Mouse (Mus musculus) hindbrain, embryonic 13.5 days (tissue): ENCODE results near the gene Pus7l. TPM values are rescaled to one million over a fixed set of nuclear protein-coding genes. Genes with fewer than 3 reads are reported as not detected.
"Not testable (repeated sequence)": the region's sequence is repeated elsewhere in the genome, so short reads cannot be mapped to it uniquely, and the experiment has no call there.

Experiments used
- ATAC-seq: fragments of 200-750 bp; cut with Nextera tagmentation; 2 replicates; pipeline ENCODE4 v1.8.0; 2017; ENCODE audit warnings: moderate TSS enrichment; ENCODE audit not compliant: low FRiP score
- H3K27ac ChIP-seq: fragments of 300-500 bp; sonication (generic); 2 replicates; pipeline ENCODE4 v1.5.1; 2015; ENCODE audit warnings: inconsistent platforms, mild to moderate bottlenecking, moderate library complexity
- H3K27me3 ChIP-seq: fragments of 300-500 bp; sonication (generic); 2 replicates; pipeline ENCODE4 v1.6.1; 2015; ENCODE audit warnings: mild to moderate bottlenecking, inconsistent platforms
- H3K36me3 ChIP-seq: fragments of 300-500 bp; sonication (generic); 2 replicates; pipeline ENCODE4 v1.6.1; 2015; ENCODE audit warnings: mild to moderate bottlenecking, inconsistent platforms
- H3K4me1 ChIP-seq: fragments of 300-500 bp; sonication (generic); replicated peaks from 2 replicates; pipeline ENCODE4 v1.6.1; 2015; ENCODE audit warnings: inconsistent platforms
- H3K4me2 ChIP-seq: fragments of 300-500 bp; sonication (generic); 2 replicates; pipeline ENCODE4 v1.6.1; 2015; ENCODE audit warnings: inconsistent platforms, mild to moderate bottlenecking, moderate library complexity
- H3K4me3 ChIP-seq: fragments of 300-500 bp; sonication (generic); 2 replicates; pipeline ENCODE4 v1.5.1; 2015; ENCODE audit warnings: mild to moderate bottlenecking, inconsistent platforms
- H3K9ac ChIP-seq: fragments of 300-500 bp; sonication (generic); 2 replicates; pipeline ENCODE4 v1.6.1; 2015; ENCODE audit warnings: mild to moderate bottlenecking, inconsistent platforms
- H3K9me3 ChIP-seq: fragments of 300-500 bp; sonication (generic); 2 replicates; pipeline ENCODE4 v1.6.1; 2016; ENCODE audit warnings: inconsistent platforms
- WGBS: fragments of 180-500 bp; shearing (Covaris S2); methylation state at CpG from one replicate; pipeline ENCODE4 v1.1.7; 2015; 5-methylcytosine and 5-hydroxymethylcytosine counted together
- polyA plus RNA-seq: library from polyadenylated mRNA; unstranded; fragments of >200 nt; fragmentation: Nextera tagmentation; extraction: Ambion mirVana; gene quantifications from 2 replicates; pipeline ENCODE4 v1.2.1, GENCODE M21; 2015

Pus7l gene
- polyA plus RNA-seq, 1 experiment from 2014 or later, result 6.9 TPM

DNA sequence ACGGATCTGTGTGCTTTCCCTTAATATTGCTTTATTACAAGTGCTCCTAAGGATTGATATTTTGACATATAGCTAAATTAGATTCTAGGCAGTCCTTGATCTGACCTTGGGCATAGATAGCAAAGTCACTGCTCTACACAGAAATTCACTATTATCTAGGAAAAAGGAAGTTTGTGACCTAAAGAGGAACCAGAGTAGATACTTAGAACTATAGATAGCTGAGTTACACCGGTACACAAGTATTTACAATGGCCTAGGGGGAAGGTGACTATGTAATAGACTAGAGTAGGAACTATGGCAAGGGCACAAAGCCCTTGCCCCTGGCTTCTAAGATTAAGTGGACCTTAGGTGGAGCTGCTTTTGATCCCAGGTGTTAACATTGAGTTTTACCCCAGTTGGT is 55.3 kb downstream of the Pus7l start:
- H3K27me3 ChIP-seq, H3K9ac ChIP-seq, H3K4me1 ChIP-seq, ATAC-seq, H3K9me3 ChIP-seq, H3K4me3 ChIP-seq, H3K4me2 ChIP-seq, H3K36me3 ChIP-seq, H3K27ac ChIP-seq: not testable (repeated sequence)
- 95% methylated on average over 2 of the region's 2 CpGs for WGBS

DNA sequence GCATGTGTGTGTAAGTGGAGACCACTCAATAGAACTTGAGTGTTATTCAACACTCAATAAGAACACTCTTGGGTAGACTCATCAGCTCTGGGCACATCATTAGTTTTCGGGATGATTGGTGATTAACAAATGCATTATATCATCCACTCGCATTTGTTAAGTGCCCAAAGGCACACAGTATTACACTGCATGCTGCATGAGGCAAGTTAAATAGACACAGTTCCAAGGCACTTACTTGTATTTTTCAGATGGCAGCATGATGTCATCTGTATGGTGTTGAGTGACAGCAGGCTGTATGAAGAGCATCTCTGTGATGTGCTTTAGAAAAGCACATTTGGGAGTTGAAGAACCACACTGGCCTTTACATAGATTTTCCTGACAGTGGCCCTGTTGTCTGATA is 60.8 kb downstream of the Pus7l start:
- WGBS, result 89% methylated on average over 2 of the region's 2 CpGs
- no peaks in the 10 kb centered on the region for H3K36me3 ChIP-seq
- ATAC-seq, result no peak

DNA sequence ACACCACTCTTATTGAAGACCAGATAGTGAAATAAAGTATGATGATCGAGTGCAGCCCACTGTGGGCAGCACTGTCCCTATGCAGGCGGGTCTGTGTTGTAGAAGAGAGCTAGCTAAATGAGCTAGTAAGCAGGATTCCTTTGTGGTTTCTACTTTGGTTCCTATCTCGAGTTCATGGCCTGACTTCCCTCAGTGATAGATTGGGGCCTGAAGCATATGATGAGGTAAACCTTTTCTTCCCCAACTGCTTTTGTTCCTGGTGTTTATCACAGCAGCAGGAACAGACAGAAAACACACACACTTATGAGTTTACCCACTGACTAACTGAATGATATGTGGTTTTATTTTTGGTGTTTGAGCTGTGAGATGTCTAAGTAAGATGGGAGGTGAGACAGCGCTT is 62.6 kb downstream of the Pus7l start:
- no peak for ATAC-seq
- no peak overlapping the region for H3K4me3 ChIP-seq
- WGBS, result 97% methylated on average over 4 of the region's 4 CpGs

More for the DNA sequence above, 60.8 kb downstream of the Pus7l start:
- no peak overlapping the region for H3K4me2 ChIP-seq
- H3K9me3 ChIP-seq, result no peaks in the 10 kb centered on the region
- no peaks in the 10 kb centered on the region for H3K27me3 ChIP-seq
- H3K4me3 ChIP-seq, result no peak overlapping the region
- peaks cover 17% of the 10 kb centered on the region for H3K4me1 ChIP-seq
- no peak overlapping the region for H3K9ac ChIP-seq
- H3K27ac ChIP-seq, result no peak overlapping the region

DNA sequence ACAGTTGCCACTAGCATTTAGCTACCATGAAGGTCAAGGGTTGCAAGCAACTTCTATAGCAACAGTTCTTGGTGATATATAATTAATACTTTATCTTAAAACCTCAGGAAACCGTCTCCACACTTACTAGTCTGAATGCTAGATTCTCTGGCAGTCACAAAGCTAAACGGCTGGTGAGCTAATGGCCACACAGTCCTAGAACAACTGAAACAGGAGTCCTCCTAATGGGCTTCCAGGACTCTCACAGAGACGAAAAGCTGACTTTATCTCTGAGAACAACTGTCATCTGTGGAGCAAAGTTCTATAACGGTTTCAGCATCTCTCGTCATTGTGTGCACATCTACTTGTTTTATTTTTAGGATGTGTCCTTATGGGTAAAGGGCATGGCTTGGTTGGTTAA is 63.1 kb downstream of the Pus7l start:
- WGBS, result 90% methylated on average over 5 of the region's 5 CpGs

More for the DNA sequence above, 62.6 kb downstream of the Pus7l start:
- Histone ChIP-seq H3K4me2 (no peak overlapping the region), H3K27ac (no peak overlapping the region), H3K36me3 (no peaks in the 10 kb centered on the region), H3K9me3 (no peaks in the 10 kb centered on the region), H3K9ac (no peak overlapping the region), H3K27me3 (no peaks in the 10 kb centered on the region), H3K4me1 (peaks cover 17% of the 10 kb centered on the region)

DNA sequence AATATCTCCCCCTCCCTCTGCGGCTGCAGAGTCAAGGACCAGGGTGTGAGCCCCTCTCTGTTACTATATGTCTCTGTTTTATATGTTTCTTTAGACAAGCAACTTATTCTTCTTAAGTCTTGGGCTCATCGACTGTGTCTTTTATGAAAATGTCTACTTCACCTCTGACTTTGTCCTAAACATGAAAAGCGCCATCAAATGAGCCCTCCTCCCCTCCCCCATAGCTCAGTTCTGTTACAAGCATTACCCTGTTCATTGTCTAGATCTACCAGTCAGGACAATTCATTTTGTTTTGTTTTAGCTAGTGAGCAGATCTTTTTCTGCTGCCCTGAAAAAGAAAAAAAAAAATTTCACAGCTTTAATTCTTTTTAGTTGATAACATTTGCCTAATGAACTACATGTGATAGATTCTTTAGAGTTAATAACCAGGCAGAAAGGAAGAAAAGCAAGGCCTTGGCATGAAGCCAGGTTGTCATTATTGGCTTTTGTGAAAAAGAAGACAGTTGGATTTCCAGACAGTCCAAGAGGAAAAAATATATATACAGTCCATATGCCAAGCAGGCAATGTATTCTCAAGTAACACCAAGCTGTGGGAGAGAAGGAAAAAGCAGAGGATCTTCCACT is 63.7 kb downstream of the Pus7l start:
- no peak for ATAC-seq
- 61% methylated on average over 3 of the region's 3 CpGs for WGBS

More for the DNA sequence above, 63.1 kb downstream of the Pus7l start:
- no peaks in the 10 kb centered on the region for H3K27me3 ChIP-seq
- peaks cover 17% of the 10 kb centered on the region for H3K4me1 ChIP-seq
- no peak overlapping the region for H3K4me3 ChIP-seq
- no peak for ATAC-seq
- H3K9me3 ChIP-seq, result no peaks in the 10 kb centered on the region
- no peaks in the 10 kb centered on the region for H3K36me3 ChIP-seq
- no peak overlapping the region; the same call in 1 of the 2 replicates for H3K27ac ChIP-seq
- no peak overlapping the region for H3K4me2 ChIP-seq
- H3K9ac ChIP-seq, result no peak overlapping the region

DNA sequence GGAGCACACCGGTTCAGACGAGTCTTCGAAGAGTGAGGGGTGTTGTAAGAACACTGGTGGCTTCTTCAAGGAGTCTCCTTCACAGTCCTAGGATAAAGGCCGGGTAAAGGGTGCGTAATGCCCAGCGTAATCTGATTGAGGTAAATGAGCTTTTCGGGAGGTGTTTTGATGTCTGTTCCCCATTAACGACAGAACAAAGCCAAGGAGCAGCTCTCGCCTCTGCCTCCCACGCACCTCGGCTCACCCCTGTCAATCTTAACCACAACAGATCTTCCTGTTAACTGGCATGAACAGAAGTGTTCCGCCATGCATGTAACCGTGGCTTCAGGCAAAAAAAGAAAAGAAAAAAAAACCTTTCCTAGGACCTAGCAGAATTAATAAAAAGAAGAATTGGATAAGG is 64.6 kb downstream of the Pus7l start:
- Histone ChIP-seq H3K4me2 (0 out of 2 replicates have a peak overlapping the region, but pooled peaks have one; percentile 17), H3K9ac (no peak overlapping the region), H3K27ac (no peak overlapping the region), H3K27me3 (no peaks in the 10 kb centered on the region), H3K4me3 (no peak overlapping the region), H3K9me3 (no peaks in the 10 kb centered on the region), H3K4me1 (peaks cover 17% of the 10 kb centered on the region), H3K36me3 (no peaks in the 10 kb centered on the region)
- 34% methylated on average over 13 of the region's 13 CpGs for WGBS
- ATAC-seq, result no peak

More for the DNA sequence above, 63.7 kb downstream of the Pus7l start:
- Histone ChIP-seq H3K27me3 (no peaks in the 10 kb centered on the region), H3K36me3 (no peaks in the 10 kb centered on the region), H3K9ac (no peak overlapping the region), H3K4me2 (no peak overlapping the region), H3K4me3 (no peak overlapping the region), H3K4me1 (peaks cover 17% of the 10 kb centered on the region), H3K9me3 (no peaks in the 10 kb centered on the region), H3K27ac (no peak overlapping the region; the same call in 1 of the 2 replicates)

DNA sequence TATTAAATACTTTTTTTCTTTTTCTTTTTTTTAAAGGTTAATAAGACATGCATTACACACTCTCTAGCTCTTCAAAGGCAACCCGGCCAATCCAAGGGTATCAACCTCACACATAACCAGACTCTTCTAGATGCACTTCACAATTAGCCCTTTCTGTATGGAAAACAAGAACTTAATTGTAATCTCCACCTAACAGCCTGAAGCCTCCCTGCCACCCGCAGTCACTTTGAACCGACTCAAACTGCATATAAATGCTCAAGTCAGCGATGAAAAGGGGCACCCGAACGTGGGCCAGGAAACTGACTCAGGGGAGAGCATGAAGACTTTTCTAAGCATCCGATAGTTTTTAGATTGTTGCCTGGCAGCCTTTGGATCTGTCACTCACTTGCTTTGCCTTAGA is 66.1 kb downstream of the Pus7l start:
- 17% methylated on average over 7 of the region's 7 CpGs for WGBS

DNA sequence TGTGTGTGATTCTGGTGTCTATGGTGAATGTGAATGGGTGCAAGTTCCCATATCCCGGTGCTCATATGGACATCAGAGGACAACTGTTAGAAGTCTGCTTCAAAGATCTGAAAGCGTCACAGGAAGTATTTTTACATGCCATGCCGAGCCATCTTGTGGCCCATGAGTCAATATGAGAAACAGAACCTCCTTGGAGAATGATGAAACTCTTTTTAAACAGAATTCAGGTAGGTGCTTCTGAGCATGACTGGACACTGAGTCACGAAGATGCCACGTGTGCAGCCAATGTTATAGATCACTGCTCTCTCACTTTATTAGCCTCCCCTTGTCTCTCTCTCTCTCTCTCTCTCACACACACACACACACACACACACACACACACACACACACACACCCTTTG is 67.4 kb downstream of the Pus7l start:
- no peak for ATAC-seq
- H3K9ac ChIP-seq, result no peak overlapping the region
- no peak overlapping the region for H3K4me3 ChIP-seq
- WGBS, result 95% methylated on average over 5 of the region's 5 CpGs
- H3K27ac ChIP-seq, result no peak overlapping the region
- no peaks in the 10 kb centered on the region for H3K27me3 ChIP-seq
- no peak overlapping the region for H3K4me2 ChIP-seq
- no peaks in the 10 kb centered on the region for H3K9me3 ChIP-seq
- peaks cover 17% of the 10 kb centered on the region for H3K4me1 ChIP-seq
- H3K36me3 ChIP-seq, result no peaks in the 10 kb centered on the region

More for the DNA sequence above, 66.1 kb downstream of the Pus7l start:
- no peak overlapping the region for H3K27ac ChIP-seq
- H3K9me3 ChIP-seq, result no peaks in the 10 kb centered on the region
- H3K4me3 ChIP-seq, result no peak overlapping the region
- ATAC-seq, result no peak
- no peaks in the 10 kb centered on the region for H3K36me3 ChIP-seq
- H3K9ac ChIP-seq, result no peak overlapping the region
- no peak overlapping the region for H3K4me2 ChIP-seq
- H3K27me3 ChIP-seq, result no peaks in the 10 kb centered on the region
- peaks cover 17% of the 10 kb centered on the region for H3K4me1 ChIP-seq

Other genes with a start within 250 kb of the Pus7l start
- gene Adamts20, start 78.1 kb downstream of the Pus7l start, polyA plus RNA-seq, result 2.7 and 3.2 TPM in 2 replicates
- gene Irak4, start 96 bp upstream of the Pus7l start, polyA plus RNA-seq, result 1.9 and 2.4 TPM in 2 replicates
- gene Twf1, start 46.3 kb upstream of the Pus7l start, polyA plus RNA-seq, result 92.3 and 94.9 TPM in 2 replicates
- 6.9 and 7.4 TPM in 2 replicates for gene Tmem117, start 85.7 kb upstream of the Pus7l start, polyA plus RNA-seq